Mouse (Mus musculus) intestine, embryonic 14.5 days (tissue): ENCODE results near the gene Smarca2. TPM values are rescaled to one million over a fixed set of nuclear protein-coding genes. Genes with fewer than 3 reads are reported as not detected.
A peak's percentile ranks its signal among the peaks of the same experiment; 100 is the strongest.

Experiments
- ATAC-seq: fragments of 200-750 bp; cut with Nextera tagmentation; replicated peaks from 2 replicates; pipeline ENCODE4 v1.8.0; 2017; ENCODE audit warnings: low read depth, moderate number of reproducible peaks, moderate TSS enrichment, moderate library complexity; ENCODE audit not compliant: low FRiP score, low TSS enrichment
- DNase-seq: peaks from one replicate; pipeline ENCODE4 v3.0.0-alpha.2; 2018; ENCODE audit warnings: low spot score
- H3K27ac ChIP-seq: fragments of 300-500 bp; sonication (generic); 2 replicates; pipeline ENCODE4 v1.5.1; 2014; ENCODE audit warnings: low read depth, mild to moderate bottlenecking, control low read depth
- H3K27me3 ChIP-seq: fragments of 300-500 bp; sonication (generic); replicated peaks from 2 replicates; pipeline ENCODE4 v1.6.1; 2014; ENCODE audit warnings: low read length, control low read depth; ENCODE audit not compliant: control insufficient read depth, insufficient read depth
- H3K36me3 ChIP-seq: fragments of 300-500 bp; sonication (generic); 2 replicates; pipeline ENCODE4 v1.6.1; 2014; ENCODE audit warnings: low read length, control low read depth; ENCODE audit not compliant: control insufficient read depth, insufficient read depth
- H3K4me1 ChIP-seq: fragments of 300-500 bp; sonication (generic); replicated peaks from 2 replicates; pipeline ENCODE4 v1.6.1; 2014; ENCODE audit warnings: low read length, control low read depth, mixed read lengths; ENCODE audit not compliant: control insufficient read depth, insufficient read depth
- H3K4me2 ChIP-seq: fragments of 300-500 bp; sonication (generic); 2 replicates; pipeline ENCODE4 v1.6.1; 2014; ENCODE audit warnings: low read length
- H3K4me3 ChIP-seq: fragments of 300-500 bp; sonication (generic); 2 replicates; pipeline ENCODE4 v1.5.1; 2014; ENCODE audit warnings: low read depth, low read length, control low read depth, mixed read lengths
- H3K9ac ChIP-seq: fragments of 300-500 bp; sonication (generic); 2 replicates; pipeline ENCODE4 v1.6.1; 2014; ENCODE audit warnings: mild to moderate bottlenecking, low read length
- H3K9me3 ChIP-seq: fragments of 300-500 bp; sonication (generic); 2 replicates; pipeline ENCODE4 v1.6.1; 2016; ENCODE audit warnings: low read length, control low read depth; ENCODE audit not compliant: control insufficient read depth
- WGBS: fragments of 180-500 bp; shearing (Covaris S2); extraction: QIAGEN DNeasy Blood & Tissue Kit; methylation state at CpG from one replicate; pipeline ENCODE4 v1.1.7; 2014; 5-methylcytosine and 5-hydroxymethylcytosine counted together
- polyA plus RNA-seq: library from polyadenylated mRNA; unstranded; fragments of >200 nt; fragmentation: Nextera tagmentation; extraction: Ambion mirVana; gene quantifications from 2 replicates; pipeline ENCODE4 v1.2.1, GENCODE M21; 2014

Smarca2 gene
- polyA plus RNA-seq, 1 experiment from 2014 or later, result 47.0 TPM

GRCm38 (mm10) chr19:26601459-26601858 lies 3.4 kb upstream of the Smarca2 start:
- ATAC-seq, result no peak
- no peaks in the 10 kb centered on the region for H3K36me3 ChIP-seq
- H3K9ac ChIP-seq, result no peak overlapping the region
- no peak overlapping the region for H3K4me3 ChIP-seq
- H3K9me3 ChIP-seq, result no peaks in the 10 kb centered on the region
- H3K27ac ChIP-seq, result no peak overlapping the region
- peaks cover 6% of the 10 kb centered on the region; the same call in 1 of the 2 replicates for H3K4me1 ChIP-seq
- DNase-seq, result no peak
- no peaks in the 10 kb centered on the region for H3K27me3 ChIP-seq
- 69% methylated on average over 4 of the region's 4 CpGs for WGBS
- H3K4me2 ChIP-seq, result no peak overlapping the region

GRCm38 (mm10) chr19:26603296-26603860 lies 1.5 kb upstream of the Smarca2 start:
- H3K27me3 ChIP-seq, result no peaks in the 10 kb centered on the region
- no peaks in the 10 kb centered on the region for H3K36me3 ChIP-seq
- ATAC-seq, result no peak
- H3K4me1 ChIP-seq, result peaks cover 3% of the 10 kb centered on the region; the same call in 1 of the 2 replicates
- no peaks in the 10 kb centered on the region for H3K9me3 ChIP-seq
- no peak overlapping the region for H3K9ac ChIP-seq
- H3K27ac ChIP-seq, result 0 out of 2 replicates have a peak overlapping the region, but pooled peaks have one; percentile 92
- DNase-seq, result no peak
- H3K4me2 ChIP-seq, result peak overlapping the region; percentile 97
- 51% methylated on average over 2 of the region's 2 CpGs for WGBS
- peak overlapping the region; percentile 63; the same call in 1 of the 2 replicates for H3K4me3 ChIP-seq

GRCm38 (mm10) chr19:26603906-26604754 lies 720 bp upstream of the Smarca2 start:
- WGBS, result under 1% methylated on average over 35 of the region's 36 CpGs
- H3K4me2 ChIP-seq, result peak overlapping the region; percentile 97
- H3K9ac ChIP-seq, result peak overlapping the region; percentile 61
- H3K27me3 ChIP-seq, result no peaks in the 10 kb centered on the region
- H3K27ac ChIP-seq, result peak overlapping the region; percentile 92
- H3K9me3 ChIP-seq, result no peaks in the 10 kb centered on the region
- ATAC-seq (peak; percentile 57), DNase-seq (no peak)
- no peaks in the 10 kb centered on the region for H3K36me3 ChIP-seq
- H3K4me1 ChIP-seq, result peaks cover 3% of the 10 kb centered on the region; the same call in 1 of the 2 replicates
- peak overlapping the region; percentile 63 for H3K4me3 ChIP-seq

GRCm38 (mm10) chr19:26605438-26606320 lies 829 bp downstream of the Smarca2 start:
- peak; percentile 77 for DNase-seq
- H3K4me3 ChIP-seq, result peak overlapping the region; percentile 63
- H3K36me3 ChIP-seq, result no peaks in the 10 kb centered on the region
- no peaks in the 10 kb centered on the region for H3K27me3 ChIP-seq
- H3K4me1 ChIP-seq, result peaks cover 7% of the 10 kb centered on the region; the same call in 1 of the 2 replicates
- peak overlapping the region; percentile 92 for H3K27ac ChIP-seq
- peak overlapping the region; percentile 64 for H3K9ac ChIP-seq
- 0 out of 2 replicates have a peak, but pooled peaks have one; percentile 16 for ATAC-seq
- under 1% methylated on average over 43 of the region's 44 CpGs for WGBS
- H3K9me3 ChIP-seq, result no peaks in the 10 kb centered on the region
- peak overlapping the region; percentile 97 for H3K4me2 ChIP-seq

GRCm38 (mm10) chr19:26606321-26607155 lies 1.7 kb downstream of the Smarca2 start:
- peak; percentile 35 for ATAC-seq
- H3K4me1 ChIP-seq, result peaks cover 7% of the 10 kb centered on the region; the same call in 1 of the 2 replicates
- H3K27ac ChIP-seq, result peak overlapping the region; percentile 92; the same call in 1 of the 2 replicates
- no peaks in the 10 kb centered on the region for H3K36me3 ChIP-seq
- peak overlapping the region; percentile 63 for H3K4me3 ChIP-seq
- peak overlapping the region; percentile 97 for H3K4me2 ChIP-seq
- H3K9ac ChIP-seq, result peak overlapping the region; percentile 64
- no peaks in the 10 kb centered on the region for H3K27me3 ChIP-seq
- peak; percentile 82 for DNase-seq
- WGBS, result under 1% methylated on average over 56 of the region's 63 CpGs
- H3K9me3 ChIP-seq, result no peaks in the 10 kb centered on the region

- H3K27ac ChIP-seq, result peak overlapping the region; percentile 92
- peak; percentile 30 for ATAC-seq
Observed at GRCm38 (mm10) chr19:26607156-26607536, 2.3 kb downstream of the Smarca2 start.

GRCm38 (mm10) chr19:26607551-26608433 lies 2.9 kb downstream of the Smarca2 start:
- peak overlapping the region; percentile 64 for H3K9ac ChIP-seq
- peak overlapping the region; percentile 63 for H3K4me3 ChIP-seq
- H3K27me3 ChIP-seq, result no peaks in the 10 kb centered on the region
- WGBS, result under 1% methylated on average over 38 of the region's 39 CpGs
- ATAC-seq (no peak), DNase-seq (no peak)
- no peaks in the 10 kb centered on the region for H3K9me3 ChIP-seq
- H3K36me3 ChIP-seq, result no peaks in the 10 kb centered on the region
- H3K27ac ChIP-seq, result peak overlapping the region; percentile 92
- H3K4me2 ChIP-seq, result peak overlapping the region; percentile 97
- peaks cover 7% of the 10 kb centered on the region; the same call in 1 of the 2 replicates for H3K4me1 ChIP-seq

More at GRCm38 (mm10) chr19:26607156-26607536, 2.3 kb downstream of the Smarca2 start:
- peak overlapping the region; percentile 63 for H3K4me3 ChIP-seq
- H3K4me2 ChIP-seq, result peak overlapping the region; percentile 97
- H3K9me3 ChIP-seq, result no peaks in the 10 kb centered on the region
- under 1% methylated on average over 51 of the region's 56 CpGs for WGBS
- no peaks in the 10 kb centered on the region for H3K36me3 ChIP-seq
- peak overlapping the region; percentile 64 for H3K9ac ChIP-seq
- no peaks in the 10 kb centered on the region for H3K27me3 ChIP-seq
- peak; percentile 81 for DNase-seq
- peaks cover 7% of the 10 kb centered on the region; the same call in 1 of the 2 replicates for H3K4me1 ChIP-seq
